Mouse (Mus musculus) midbrain, embryonic 14.5 days (tissue): ENCODE measurements at regions not wholly inside any gene's neighbourhood (a gene's known extent, or its start where the extent isn't known, plus 50 kb on each side); places are given as distances from the start of the nearest gene placed in this dataset.
A peak's percentile ranks its signal among the peaks of the same experiment; 100 is the strongest.

Experiments used
- ATAC-seq: fragments of 200-750 bp; cut with Nextera tagmentation; 2 replicates; pipeline ENCODE4 v1.8.0; 2017; ENCODE audit warnings: moderate number of reproducible peaks, moderate library complexity; ENCODE audit not compliant: low FRiP score, low TSS enrichment
- DNase-seq: peaks from one replicate; pipeline ENCODE4 v3.0.0-alpha.2; 2015
- H3K27ac ChIP-seq: fragments of 300-500 bp; sonication (generic); replicated peaks from 2 replicates; pipeline ENCODE4 v1.5.1; 2014; ENCODE audit warnings: mild to moderate bottlenecking, low read depth, low read length, moderate library complexity
- H3K27me3 ChIP-seq: fragments of 300-500 bp; sonication (generic); 2 replicates; pipeline ENCODE4 v1.6.1; 2014; ENCODE audit warnings: low read length, control low read depth, mixed read lengths; ENCODE audit not compliant: control insufficient read depth, insufficient read depth
- H3K36me3 ChIP-seq: fragments of 300-500 bp; sonication (generic); 2 replicates; pipeline ENCODE4 v1.6.1; 2014; ENCODE audit warnings: low read length, control low read depth; ENCODE audit not compliant: control insufficient read depth, insufficient read depth
- H3K4me1 ChIP-seq: fragments of 300-500 bp; sonication (generic); 2 replicates; pipeline ENCODE4 v1.6.1; 2014; ENCODE audit warnings: mild to moderate bottlenecking, antibody characterized with exemption, low read length, control low read depth; ENCODE audit not compliant: control insufficient read depth, insufficient read depth
- H3K4me2 ChIP-seq: fragments of 300-500 bp; sonication (generic); 2 replicates; pipeline ENCODE4 v1.6.1; 2014; ENCODE audit warnings: mild to moderate bottlenecking, low read length, moderate library complexity
- H3K4me3 ChIP-seq: fragments of 300-500 bp; sonication (generic); replicated peaks from 2 replicates; pipeline ENCODE4 v1.5.1; 2014; ENCODE audit warnings: low read depth, low read length
- H3K9ac ChIP-seq: fragments of 300-500 bp; sonication (generic); replicated peaks from 2 replicates; pipeline ENCODE4 v1.6.1; 2014; ENCODE audit warnings: mild to moderate bottlenecking, low read length, moderate library complexity
- H3K9me3 ChIP-seq: fragments of 300-500 bp; sonication (generic); 2 replicates; pipeline ENCODE4 v1.6.1; 2016; ENCODE audit warnings: low read length, control low read depth, mixed read lengths; ENCODE audit not compliant: control insufficient read depth
- WGBS: fragments of 180-500 bp; shearing (Covaris S2); extraction: QIAGEN DNeasy Blood & Tissue Kit; methylation state at CpG from one replicate; pipeline ENCODE4 v1.1.7; 2014; 5-methylcytosine and 5-hydroxymethylcytosine counted together

- DNase-seq (peak; percentile 66), ATAC-seq (no peak; the same call in 1 of the 2 replicates)
- H3K9ac ChIP-seq: peak overlapping the region; percentile 44
- peak overlapping the region; percentile 57 for H3K4me2 ChIP-seq
- no peaks in the 10 kb centered on the region for H3K36me3 ChIP-seq
- H3K27me3 ChIP-seq: no peaks in the 10 kb centered on the region
- WGBS: 16% methylated on average over 19 of the region's 19 CpGs
- H3K9me3 ChIP-seq: 0 out of 2 replicates have a peak, but pooled peaks cover 4% of the 10 kb centered on the region
- peaks cover 19% of the 10 kb centered on the region for H3K4me1 ChIP-seq
- peak overlapping the region; percentile 25 for H3K4me3 ChIP-seq
- peak overlapping the region; percentile 45 for H3K27ac ChIP-seq
Observed at GRCm38 (mm10) chr8:112427721-112428389, 142.0 kb upstream of the Cntnap4 start.

- H3K27me3 ChIP-seq: no peaks in the 10 kb centered on the region
- H3K36me3 ChIP-seq: no peaks in the 10 kb centered on the region
- no peak for DNase-seq
- H3K9ac ChIP-seq: no peak overlapping the region
- no peak overlapping the region for H3K4me2 ChIP-seq
- ATAC-seq: no peak
- 90% methylated on average over 5 of the region's 5 CpGs for WGBS
- no peak overlapping the region for H3K27ac ChIP-seq
- no peaks in the 10 kb centered on the region for H3K9me3 ChIP-seq
- no peak overlapping the region for H3K4me3 ChIP-seq
- H3K4me1 ChIP-seq: no peaks in the 10 kb centered on the region
Observed at GRCm38 (mm10) chr8:112411968-112412367, 157.9 kb upstream of the Cntnap4 start.

GRCm38 (mm10) chr8:112411213-112411612 lies 158.6 kb upstream of the Cntnap4 start:
- 29% methylated on average over 6 of the region's 6 CpGs for WGBS
- Histone ChIP-seq H3K4me3 (no peak overlapping the region), H3K9ac (no peak overlapping the region), H3K4me1 (no peaks in the 10 kb centered on the region), H3K27me3 (no peaks in the 10 kb centered on the region), H3K9me3 (no peaks in the 10 kb centered on the region), H3K27ac (no peak overlapping the region), H3K36me3 (no peaks in the 10 kb centered on the region), H3K4me2 (no peak overlapping the region)
- peak; percentile 50 for DNase-seq
- ATAC-seq: no peak

- Histone ChIP-seq H3K27ac (no peak overlapping the region), H3K4me1 (no peaks in the 10 kb centered on the region), H3K27me3 (no peaks in the 10 kb centered on the region), H3K9me3 (no peaks in the 10 kb centered on the region), H3K4me2 (no peak overlapping the region), H3K4me3 (no peak overlapping the region), H3K9ac (no peak overlapping the region), H3K36me3 (no peaks in the 10 kb centered on the region)
- no peak for ATAC-seq
- no peak for DNase-seq
- WGBS: 89% methylated on average over 9 of the region's 9 CpGs
Observed at GRCm38 (mm10) chr8:112408211-112408735, 161.6 kb upstream of the Cntnap4 start.

GRCm38 (mm10) chr8:112404087-112404486 lies 165.8 kb upstream of the Cntnap4 start:
- no peaks in the 10 kb centered on the region for H3K36me3 ChIP-seq
- H3K4me3 ChIP-seq: no peak overlapping the region
- no peaks in the 10 kb centered on the region for H3K27me3 ChIP-seq
- H3K4me1 ChIP-seq: no peaks in the 10 kb centered on the region
- WGBS: 18% methylated on average over 2 of the region's 2 CpGs
- no peak for ATAC-seq
- no peak overlapping the region for H3K9ac ChIP-seq
- H3K27ac ChIP-seq: no peak overlapping the region
- H3K4me2 ChIP-seq: no peak overlapping the region
- DNase-seq: no peak
- H3K9me3 ChIP-seq: no peaks in the 10 kb centered on the region

GRCm38 (mm10) chr8:112397438-112397837 lies 172.4 kb upstream of the Cntnap4 start:
- 0 out of 2 replicates have a peak overlapping the region, but pooled peaks have one; percentile 27 for H3K27ac ChIP-seq
- no peak overlapping the region for H3K9ac ChIP-seq
- WGBS: 15% methylated on average over 2 of the region's 2 CpGs
- no peaks in the 10 kb centered on the region for H3K9me3 ChIP-seq
- H3K4me1 ChIP-seq: no peaks in the 10 kb centered on the region
- H3K36me3 ChIP-seq: no peaks in the 10 kb centered on the region
- DNase-seq (peak; percentile 61), ATAC-seq (no peak)
- H3K4me3 ChIP-seq: no peak overlapping the region
- H3K27me3 ChIP-seq: no peaks in the 10 kb centered on the region
- H3K4me2 ChIP-seq: no peak overlapping the region

- DNase-seq: no peak
Observed at GRCm38 (mm10) chr8:112390108-112390507, 179.7 kb upstream of the Cntnap4 start.

GRCm38 (mm10) chr8:112348323-112348722 lies 221.5 kb upstream of the Cntnap4 start:
- DNase-seq (peak; percentile 89), ATAC-seq (no peak)
- H3K36me3 ChIP-seq: no peaks in the 10 kb centered on the region
- H3K9ac ChIP-seq: no peak overlapping the region
- H3K27me3 ChIP-seq: no peaks in the 10 kb centered on the region
- no peak overlapping the region; the same call in 1 of the 2 replicates for H3K27ac ChIP-seq
- H3K4me1 ChIP-seq: no peaks in the 10 kb centered on the region
- WGBS: 30% methylated on average over 5 of the region's 5 CpGs
- no peak overlapping the region for H3K4me2 ChIP-seq
- no peak overlapping the region for H3K4me3 ChIP-seq
- H3K9me3 ChIP-seq: no peaks in the 10 kb centered on the region

More at GRCm38 (mm10) chr8:112390108-112390507, 179.7 kb upstream of the Cntnap4 start:
- no peaks in the 10 kb centered on the region for H3K36me3 ChIP-seq
- H3K4me2 ChIP-seq: no peak overlapping the region
- H3K27me3 ChIP-seq: no peaks in the 10 kb centered on the region
- H3K9ac ChIP-seq: no peak overlapping the region
- H3K4me3 ChIP-seq: no peak overlapping the region
- 89% methylated on average over 4 of the region's 4 CpGs for WGBS
- no peaks in the 10 kb centered on the region for H3K4me1 ChIP-seq
- no peaks in the 10 kb centered on the region for H3K9me3 ChIP-seq
- no peak for ATAC-seq
- H3K27ac ChIP-seq: no peak overlapping the region

GRCm38 (mm10) chr8:112333171-112333570 lies 236.7 kb upstream of the Cntnap4 start:
- DNase-seq (no peak), ATAC-seq (no peak)
- H3K9me3 ChIP-seq: no peaks in the 10 kb centered on the region
- H3K9ac ChIP-seq: no peak overlapping the region
- no peaks in the 10 kb centered on the region for H3K4me1 ChIP-seq
- no peak overlapping the region for H3K4me3 ChIP-seq
- no peaks in the 10 kb centered on the region for H3K36me3 ChIP-seq
- no peaks in the 10 kb centered on the region for H3K27me3 ChIP-seq
- no peak overlapping the region for H3K27ac ChIP-seq
- H3K4me2 ChIP-seq: no peak overlapping the region
- WGBS: 84% methylated on average over 11 of the region's 11 CpGs
